In the genomic region with DNA sequence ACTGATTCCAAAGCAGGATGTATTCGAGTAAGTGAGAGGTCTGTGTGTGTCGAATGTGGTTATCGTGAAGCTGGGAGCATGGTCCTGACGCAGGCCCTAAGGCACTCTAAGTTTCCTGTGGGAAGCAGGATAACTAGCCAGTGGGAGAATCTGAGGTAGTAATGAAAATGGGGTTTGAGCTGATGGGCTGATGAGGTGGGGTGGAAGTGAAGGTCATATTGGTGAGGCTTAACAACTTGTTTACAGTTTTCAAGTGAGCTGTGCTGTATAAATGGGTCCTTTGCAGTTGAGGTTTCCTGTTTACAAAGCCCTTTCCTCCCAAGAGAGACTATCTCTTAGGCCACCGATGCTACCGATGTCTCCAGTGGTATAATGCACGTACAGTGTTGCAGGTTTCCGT, we compare ENCODE assay signal across 20 mouse cellular contexts. TPM values are rescaled to one million over a fixed set of nuclear protein-coding genes. Genes with fewer than 3 reads are reported as not detected.
DNase-seq lines count a peak whose midpoint lies in the region; ATAC-seq and TF ChIP-seq lines count a peak whose summit lies in the region.
"Had no signal": no experiment of that assay in that cellular context is flagged by ENCODE, and none has a peak within 500 bp of the region (broad histone marks: within the 10 kb centered on the region; RNA-seq: fewer than 3 reads in every experiment).

No protein-coding gene starts in this region.

- TF ChIP-seq CTCF in cerebellum, adult 2 months (IDR thresholded peaks at IDR 0.05; ENCODE audit: borderline replicate concordance, insufficient read depth, low read depth, low read length), result no peak

- H3K4me1 ChIP-seq in cerebellum, adult 2 months (ENCODE audit: control insufficient read depth, insufficient read depth, low read length), result peaks cover 46% of the 10 kb centered on the region
- H3K4me1 ChIP-seq: heart, embryonic 10.5 days had no signal

- 44% methylated on average over 8 of the region's 8 CpGs for WGBS in cerebellum, adult 2 months

- H3K36me3 ChIP-seq in splenic B cell, adult 2 months (ENCODE audit: control insufficient read depth, insufficient read depth, low read length, poor library complexity, severe bottlenecking), result no peaks in the 10 kb centered on the region
- H3K36me3 ChIP-seq: embryonic facial prominence, embryonic 10.5 days; heart, embryonic 10.5 days had no signal

- no peak for DNase-seq in cerebellum, adult 2 months
- no peak for DNase-seq in cerebellum, adult 11 months
- peak; percentile 4 for DNase-seq in thymus, postnatal 25 days
- no peak for DNase-seq in thymus, postnatal 0 days (ENCODE audit: low spot score)
- DNase-seq in induced T-regulatory cell, adult 2 months (ENCODE audit: low read depth), result peak; percentile 67
- peak; percentile 14 for DNase-seq in splenic B cell, adult 2 months (ENCODE audit: low read depth, low spot score)
- no peak for DNase-seq in heart, adult 9 months (ENCODE audit: low spot score in 2 of 2)
- DNase-seq: adrenal gland, postnatal 10 days; cerebellum, adult 18-20 months; forebrain, postnatal 0 days; gastrocnemius, postnatal 25 days; heart, postnatal 10 days had no signal

- H3K27me3 ChIP-seq in cerebellum, adult 2 months (ENCODE audit: control insufficient read depth, insufficient read depth, low read length), result no peaks in the 10 kb centered on the region
- H3K27me3 ChIP-seq in splenic B cell, adult 2 months (ENCODE audit: control insufficient read depth, insufficient read depth, low read length, poor library complexity, severe bottlenecking), result no peaks in the 10 kb centered on the region
- H3K27me3 ChIP-seq: forebrain, embryonic 13.5 days; hindbrain, embryonic 13.5 days had no signal

- H3K4me3 ChIP-seq in cerebellum, adult 2 months (replicated peaks; ENCODE audit: insufficient read depth, low read depth, low read length), result no peak overlapping the region
- H3K4me3 ChIP-seq: embryonic facial prominence, embryonic 10.5 days; forebrain, embryonic 13.5 days; heart, embryonic 10.5 days; hindbrain, embryonic 13.5 days had no signal

- TF ChIP-seq POLR2A in cerebellum, adult 2 months (IDR thresholded peaks at IDR 0.05; ENCODE audit: borderline replicate concordance, insufficient read depth, low read length), result no peak

- H3K27ac ChIP-seq in cerebellum, adult 2 months (ENCODE audit: insufficient read depth, low read length), result peak overlapping the region; percentile 55; the same call in 1 of the 2 replicates
- H3K27ac ChIP-seq: embryonic facial prominence, embryonic 10.5 days; forebrain, embryonic 13.5 days; heart, embryonic 10.5 days; hindbrain, postnatal 0 days had no signal

- ATAC-seq in megakaryocyte, adult 5-6 weeks (ENCODE audit: poor library complexity, severe bottlenecking), result no peak
- ATAC-seq: forebrain, embryonic 13.5 days; forebrain, postnatal 0 days; hindbrain, postnatal 0 days had no signal

RNA-seq across cellular contexts. Expression of a gene that starts 36.1 kb away (rescaled TPM):
- polyA plus RNA-seq in cerebellum, adult 2 months (2012; rRNA removed), result 103 and 107 TPM in 2 replicates
- polyA plus RNA-seq in thymus, postnatal 0 days (2015; fragmentation: Nextera tagmentation; extraction: Ambion mirVana), result 2.0 and 2.1 TPM in 2 replicates
- total RNA-seq in megakaryocyte, adult 5-6 weeks (2015), result not detected in 2 replicates
- under 0.01 TPM in 1 of 2 replicates, not detected in the other for total RNA-seq in megakaryocyte, adult 5-6 weeks (2017)
- total RNA-seq: granulocyte monocyte progenitor cell, adult 5-6 weeks; hematopoietic stem cell, adult 5-6 weeks had no signal

Comparison
In these comparisons a context has a peak if more than half of its experiments do, and no peak if none do; other contexts are left out.
1. DNase-seq: peak in thymus, postnatal 25 days (single experiment), induced T-regulatory cell, adult 2 months (single experiment) and splenic B cell, adult 2 months (single experiment); none in cerebellum, adult 2 months (0 of 2), cerebellum, adult 11 months (single experiment), thymus, postnatal 0 days (single experiment) and heart, adult 9 months (0 of 2).
2. RNA of a gene that starts 36.1 kb away (polyA plus RNA-seq): 103 to 107 TPM in cerebellum, adult 2 months; 2.0 to 2.1 TPM in thymus, postnatal 0 days; every median in the first group is over 10 times any median in the second.